Mouse (Mus musculus) liver, embryonic 15.5 days (tissue): ENCODE results near the gene Raver1. TPM values are rescaled to one million over a fixed set of nuclear protein-coding genes. Genes with fewer than 3 reads are reported as not detected.

Source experiments
- ATAC-seq: fragments of 200-750 bp; cut with Nextera tagmentation; 2 replicates; pipeline ENCODE4 v1.8.0; 2017; ENCODE audit warnings: moderate number of reproducible peaks, mild to moderate bottlenecking, moderate library complexity; ENCODE audit not compliant: insufficient read depth
- H3K27ac ChIP-seq: fragments of 300-500 bp; sonication (generic); replicated peaks from 2 replicates; pipeline ENCODE4 v1.5.1; 2015; ENCODE audit warnings: mild to moderate bottlenecking, inconsistent platforms
- H3K27me3 ChIP-seq: fragments of 300-500 bp; sonication (generic); 2 replicates; pipeline ENCODE4 v1.6.1; 2015; ENCODE audit warnings: mild to moderate bottlenecking, inconsistent platforms
- H3K36me3 ChIP-seq: fragments of 300-500 bp; sonication (generic); replicated peaks from 2 replicates; pipeline ENCODE4 v1.6.1; 2015; ENCODE audit warnings: moderate library complexity, mild to moderate bottlenecking, inconsistent platforms
- H3K4me1 ChIP-seq: fragments of 300-500 bp; sonication (generic); replicated peaks from 2 replicates; pipeline ENCODE4 v1.6.1; 2015; ENCODE audit warnings: inconsistent platforms
- H3K4me2 ChIP-seq: fragments of 300-500 bp; sonication (generic); 2 replicates; pipeline ENCODE4 v1.6.1; 2015; ENCODE audit warnings: moderate library complexity, mild to moderate bottlenecking, inconsistent platforms
- H3K4me3 ChIP-seq: fragments of 300-500 bp; sonication (generic); replicated peaks from 2 replicates; pipeline ENCODE4 v1.5.1; 2015; ENCODE audit warnings: mild to moderate bottlenecking, inconsistent platforms
- H3K9ac ChIP-seq: fragments of 300-500 bp; sonication (generic); 2 replicates; pipeline ENCODE4 v1.6.1; 2015; ENCODE audit warnings: moderate library complexity, mild to moderate bottlenecking, inconsistent platforms
- H3K9me3 ChIP-seq: fragments of 300-500 bp; sonication (generic); replicated peaks from 2 replicates; pipeline ENCODE4 v1.6.1; 2016; ENCODE audit warnings: inconsistent platforms
- WGBS: fragments of 180-500 bp; shearing (Covaris S2); methylation state at CpG from one replicate; pipeline ENCODE4 v1.1.7; 2015; ENCODE audit warnings: mixed read lengths; ENCODE audit not compliant: insufficient replicate concordance; 5-methylcytosine and 5-hydroxymethylcytosine counted together
- polyA plus RNA-seq: library from polyadenylated mRNA; unstranded; fragments of >200 nt; fragmentation: Nextera tagmentation; extraction: Ambion mirVana; gene quantifications from 2 replicates; pipeline ENCODE4 v1.2.1, GENCODE M21; 2015

Raver1 gene
- polyA plus RNA-seq, 1 experiment from 2014 or later: 21.7 TPM

- Histone ChIP-seq H3K4me2 (peak overlapping the region; percentile 13; the same call in 1 of the 2 replicates), H3K4me3 (0 out of 2 replicates have a peak overlapping the region, but pooled peaks have one; percentile 34), H3K27ac (no peak overlapping the region), H3K4me1 (peaks cover 90% of the 10 kb centered on the region), H3K27me3 (peaks cover 88% of the 10 kb centered on the region), H3K9me3 (no peaks in the 10 kb centered on the region), H3K36me3 (no peaks in the 10 kb centered on the region; the same call in 1 of the 2 replicates), H3K9ac (no peak overlapping the region)
- ATAC-seq: no peak
- 6% methylated on average over 22 of the region's 22 CpGs for WGBS
These were observed 55.1 kb downstream of the Raver1 start for GRCm38 (mm10) chr9:21036666-21037065.

GRCm38 (mm10) chr9:21036161-21036560, 55.6 kb downstream of the Raver1 start:
- WGBS: 9% methylated on average over 20 of the region's 20 CpGs
- ATAC-seq: no peak

GRCm38 (mm10) chr9:21035586-21035985, 56.2 kb downstream of the Raver1 start:
- peaks cover 90% of the 10 kb centered on the region for H3K4me1 ChIP-seq
- no peak overlapping the region for H3K4me2 ChIP-seq

More at GRCm38 (mm10) chr9:21036161-21036560, 55.6 kb downstream of the Raver1 start:
- Histone ChIP-seq H3K4me2 (no peak overlapping the region), H3K9ac (no peak overlapping the region), H3K4me1 (peaks cover 90% of the 10 kb centered on the region), H3K36me3 (no peaks in the 10 kb centered on the region; the same call in 1 of the 2 replicates), H3K9me3 (no peaks in the 10 kb centered on the region), H3K27me3 (peaks cover 89% of the 10 kb centered on the region), H3K4me3 (no peak overlapping the region), H3K27ac (no peak overlapping the region)

GRCm38 (mm10) chr9:21034481-21035085, 57.2 kb downstream of the Raver1 start:
- no peak for ATAC-seq
- Histone ChIP-seq H3K4me2 (no peak overlapping the region), H3K27me3 (peaks cover 81% of the 10 kb centered on the region), H3K27ac (no peak overlapping the region), H3K36me3 (no peaks in the 10 kb centered on the region; the same call in 1 of the 2 replicates), H3K4me1 (peaks cover 90% of the 10 kb centered on the region), H3K9ac (no peak overlapping the region), H3K9me3 (no peaks in the 10 kb centered on the region), H3K4me3 (peak overlapping the region; percentile 3; the same call in 1 of the 2 replicates)
- 4% methylated on average over 17 of the region's 17 CpGs for WGBS

More at GRCm38 (mm10) chr9:21035586-21035985, 56.2 kb downstream of the Raver1 start:
- H3K27me3 ChIP-seq: peaks cover 89% of the 10 kb centered on the region
- WGBS: 33% methylated on average over 9 of the region's 9 CpGs
- H3K9ac ChIP-seq: no peak overlapping the region
- no peaks in the 10 kb centered on the region for H3K9me3 ChIP-seq
- no peak overlapping the region for H3K4me3 ChIP-seq
- no peak overlapping the region for H3K27ac ChIP-seq
- H3K36me3 ChIP-seq: no peaks in the 10 kb centered on the region; the same call in 1 of the 2 replicates
- ATAC-seq: no peak

- Histone ChIP-seq H3K9ac (peak overlapping the region; percentile 86), H3K4me3 (peak overlapping the region; percentile 77), H3K9me3 (no peaks in the 10 kb centered on the region), H3K4me1 (peaks cover 93% of the 10 kb centered on the region), H3K4me2 (peak overlapping the region; percentile 100), H3K27me3 (peaks cover 67% of the 10 kb centered on the region), H3K27ac (no peak overlapping the region), H3K36me3 (no peaks in the 10 kb centered on the region; the same call in 1 of the 2 replicates)
- ATAC-seq: peak; percentile 20; the same call in 1 of the 2 replicates
- under 1% methylated on average over 34 of the region's 34 CpGs for WGBS
These were observed 58.7 kb downstream of the Raver1 start for GRCm38 (mm10) chr9:21033136-21033535.

GRCm38 (mm10) chr9:21032491-21032890, 59.3 kb downstream of the Raver1 start:
- Histone ChIP-seq H3K36me3 (no peaks in the 10 kb centered on the region; the same call in 1 of the 2 replicates), H3K4me1 (peaks cover 95% of the 10 kb centered on the region), H3K27me3 (peaks cover 60% of the 10 kb centered on the region), H3K27ac (no peak overlapping the region), H3K4me3 (peak overlapping the region; percentile 77), H3K4me2 (peak overlapping the region; percentile 100), H3K9me3 (no peaks in the 10 kb centered on the region), H3K9ac (peak overlapping the region; percentile 86; the same call in 1 of the 2 replicates)
- no peak for ATAC-seq
- WGBS: 3% methylated on average over 7 of the region's 7 CpGs

GRCm38 (mm10) chr9:21031896-21032351, 59.9 kb downstream of the Raver1 start, which contains the start of gene Icam5:
Icam5 (plus strand) TSS chr9:21032073.
- Histone ChIP-seq H3K36me3 (peaks cover 4% of the 10 kb centered on the region), H3K4me3 (peak within 1 kb of the TSS; percentile 77), H3K27ac (peak within 1 kb of the TSS; percentile 99), H3K27me3 (peaks cover 54% of the 10 kb centered on the region), H3K9ac (peak within 1 kb of the TSS; percentile 86), H3K4me1 (peaks cover 95% of the 10 kb centered on the region), H3K9me3 (no peaks in the 10 kb centered on the region), H3K4me2 (peak within 1 kb of the TSS; percentile 100)
- no peak for ATAC-seq
- under 1% methylated on average over 35 of the region's 35 CpGs for WGBS

GRCm38 (mm10) chr9:21031251-21031895, 60.4 kb downstream of the Raver1 start:
- peaks cover 49% of the 10 kb centered on the region for H3K27me3 ChIP-seq
- ATAC-seq: no peak
- H3K4me1 ChIP-seq: peaks cover 95% of the 10 kb centered on the region
- H3K4me3 ChIP-seq: peak overlapping the region; percentile 77
- peak overlapping the region; percentile 99 for H3K27ac ChIP-seq
- peak overlapping the region; percentile 86 for H3K9ac ChIP-seq
- H3K9me3 ChIP-seq: no peaks in the 10 kb centered on the region
- peaks cover 8% of the 10 kb centered on the region for H3K36me3 ChIP-seq
- peak overlapping the region; percentile 100 for H3K4me2 ChIP-seq
- WGBS: under 1% methylated on average over 36 of the region's 36 CpGs

- WGBS: under 1% methylated on average over 13 of the region's 13 CpGs
- peaks cover 11% of the 10 kb centered on the region for H3K36me3 ChIP-seq
These were observed 61.0 kb downstream of the Raver1 start for GRCm38 (mm10) chr9:21030781-21031250.

GRCm38 (mm10) chr9:21030055-21030600, 61.7 kb downstream of the Raver1 start:
- Histone ChIP-seq H3K27ac (peak overlapping the region; percentile 99), H3K9ac (peak overlapping the region; percentile 86)

More at GRCm38 (mm10) chr9:21030781-21031250, 61.0 kb downstream of the Raver1 start:
- Histone ChIP-seq H3K9me3 (no peaks in the 10 kb centered on the region), H3K27me3 (peaks cover 43% of the 10 kb centered on the region), H3K4me1 (peaks cover 93% of the 10 kb centered on the region), H3K9ac (peak overlapping the region; percentile 86), H3K4me2 (peak overlapping the region; percentile 100), H3K27ac (peak overlapping the region; percentile 99), H3K4me3 (peak overlapping the region; percentile 77)
- peak; percentile 63 for ATAC-seq

More at GRCm38 (mm10) chr9:21030055-21030600, 61.7 kb downstream of the Raver1 start:
- Histone ChIP-seq H3K27me3 (peaks cover 36% of the 10 kb centered on the region), H3K4me3 (peak overlapping the region; percentile 77), H3K4me2 (peak overlapping the region; percentile 100), H3K9me3 (no peaks in the 10 kb centered on the region), H3K36me3 (peaks cover 11% of the 10 kb centered on the region), H3K4me1 (peaks cover 91% of the 10 kb centered on the region)
- 6% methylated on average over 22 of the region's 22 CpGs for WGBS
- 0 out of 2 replicates have a peak, but pooled peaks have one; percentile 6 for ATAC-seq
